In the genomic region with DNA sequence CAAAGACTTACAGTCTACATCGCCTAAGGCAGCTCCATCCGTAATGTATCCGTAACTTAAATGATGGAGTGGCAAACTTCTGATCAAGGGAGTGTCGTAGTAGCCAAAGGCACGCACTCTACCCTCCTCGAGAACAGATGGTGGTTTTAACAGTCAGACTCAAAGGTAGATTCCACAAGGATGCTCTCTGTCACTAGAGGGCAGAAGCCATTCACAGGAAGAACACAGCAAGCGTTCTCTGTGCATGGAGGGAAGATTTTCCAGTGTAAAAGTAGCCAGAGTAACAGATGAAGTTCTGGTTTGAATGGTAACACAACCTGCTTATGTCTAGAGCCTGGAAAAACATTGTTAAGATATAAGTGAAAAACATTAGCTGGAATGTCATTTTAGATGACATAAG, we compare ENCODE assay signal across 12 mouse cellular contexts.
DNase-seq lines count a peak whose midpoint lies in the region; ATAC-seq and TF ChIP-seq lines count a peak whose summit lies in the region.
"Had no signal": no experiment of that assay in that cellular context is flagged by ENCODE, and none has a peak within 500 bp of the region (broad histone marks: within the 10 kb centered on the region; RNA-seq: fewer than 3 reads in every experiment).

No protein-coding gene starts in this region.

- H3K36me3 ChIP-seq in heart, postnatal 0 days (replicated peaks; ENCODE audit: control insufficient read depth, insufficient read depth, low read length) = no peaks in the 10 kb centered on the region
- H3K36me3 ChIP-seq in lung, postnatal 0 days (ENCODE audit: insufficient read depth, low read length) = no peaks in the 10 kb centered on the region
- H3K36me3 ChIP-seq: heart, embryonic 15.5 days; intestine, embryonic 15.5 days had no signal

- WGBS in heart, postnatal 0 days = 74% methylated on average over 7 of the region's 7 CpGs
- 75% methylated on average over 7 of the region's 7 CpGs for WGBS in lung, postnatal 0 days

- H3K9ac ChIP-seq in heart, postnatal 0 days (replicated peaks; ENCODE audit: low read depth, low read length) = no peak overlapping the region
- H3K9ac ChIP-seq in lung, postnatal 0 days (replicated peaks; ENCODE audit: low read depth) = no peak overlapping the region
- H3K9ac ChIP-seq: heart, embryonic 15.5 days; intestine, embryonic 15.5 days had no signal

- H3K27me3 ChIP-seq in heart, postnatal 0 days (ENCODE audit: control insufficient read depth, insufficient read depth, low read length) = no peaks in the 10 kb centered on the region
- H3K27me3 ChIP-seq in lung, postnatal 0 days (replicated peaks; ENCODE audit: insufficient read depth, low read length) = no peaks in the 10 kb centered on the region
- H3K27me3 ChIP-seq: heart, embryonic 15.5 days; intestine, embryonic 15.5 days had no signal

- no peaks in the 10 kb centered on the region for H3K4me1 ChIP-seq in heart, postnatal 0 days (ENCODE audit: control insufficient read depth, insufficient read depth)
- H3K4me1 ChIP-seq in lung, postnatal 0 days (ENCODE audit: insufficient read depth, low read depth, low read length) = no peaks in the 10 kb centered on the region
- H3K4me1 ChIP-seq: heart, embryonic 15.5 days; intestine, embryonic 15.5 days had no signal

- H3K4me2 ChIP-seq in heart, postnatal 0 days (ENCODE audit: low read depth, low read length) = no peak overlapping the region
- no peak overlapping the region for H3K4me2 ChIP-seq in lung, postnatal 0 days (replicated peaks; ENCODE audit: low read depth, low read length)
- H3K4me2 ChIP-seq: heart, embryonic 15.5 days; intestine, embryonic 15.5 days; midbrain, embryonic 11.5 days had no signal

- ATAC-seq in heart, postnatal 0 days (ENCODE audit: insufficient read depth, low read depth) = no peak
- no peak for ATAC-seq in lung, postnatal 0 days
- ATAC-seq: intestine, embryonic 15.5 days had no signal

- H3K27ac ChIP-seq in heart, postnatal 0 days (ENCODE audit: low read depth) = no peak overlapping the region
- no peak overlapping the region for H3K27ac ChIP-seq in lung, postnatal 0 days (ENCODE audit: low read length)
- H3K27ac ChIP-seq: heart, embryonic 15.5 days; intestine, embryonic 15.5 days had no signal

- TF ChIP-seq EP300 in heart, postnatal 0 days (IDR thresholded peaks at IDR 0.05; ENCODE audit: low read depth) = no peak
- TF ChIP-seq EP300 in lung, postnatal 0 days (IDR thresholded peaks at IDR 0.05) = no peak

- no peaks in the 10 kb centered on the region for H3K9me3 ChIP-seq in heart, postnatal 0 days (replicated peaks; ENCODE audit: control insufficient read depth, low read length)
- no peaks in the 10 kb centered on the region for H3K9me3 ChIP-seq in lung, postnatal 0 days (ENCODE audit: low read length)
- H3K9me3 ChIP-seq: heart, embryonic 15.5 days; intestine, embryonic 15.5 days had no signal

- TF ChIP-seq CTCF in heart, postnatal 0 days (IDR thresholded peaks at IDR 0.05; ENCODE audit: low read depth) = peak; percentile 47
- peak; percentile 51 for TF ChIP-seq CTCF in lung, postnatal 0 days (IDR thresholded peaks at IDR 0.05)

- DNase-seq in heart, postnatal 0 days (ENCODE audit: low spot score) = no peak
- DNase-seq in heart, adult 9 months (ENCODE audit: low spot score in 2 of 2) = no peak
- no peak for DNase-seq in lung, postnatal 0 days (ENCODE audit: low spot score)
- no peak for DNase-seq in lung, postnatal 14 days
- DNase-seq in brain, adult 2 months (ENCODE audit: low read depth, low spot score) = peak; percentile 62
- peak; percentile 8 for DNase-seq in skeletal muscle tissue, adult 2 months (ENCODE audit: low read depth, low spot score)
- no peak for DNase-seq in testis, postnatal 14 days (ENCODE audit: low spot score)
- DNase-seq: lung, adult 18-20 months; thymus, postnatal 14 days had no signal

- no peak overlapping the region for H3K4me3 ChIP-seq in heart, postnatal 0 days (ENCODE audit: low read depth, low read length)
- H3K4me3 ChIP-seq in lung, postnatal 0 days (ENCODE audit: low read depth, low read length) = no peak overlapping the region
- H3K4me3 ChIP-seq: heart, embryonic 15.5 days; intestine, embryonic 15.5 days had no signal

Comparison
In these comparisons a context has a peak if more than half of its experiments do, and no peak if none do; other contexts are left out.
1. DNase-seq: peak in brain, adult 2 months (single experiment) and skeletal muscle tissue, adult 2 months (single experiment); none in heart, postnatal 0 days (single experiment), heart, adult 9 months (0 of 2), lung, postnatal 0 days (single experiment), lung, postnatal 14 days (single experiment) and testis, postnatal 14 days (single experiment).